Mouse (Mus musculus) adrenal gland, adult 8-10 months (tissue): ENCODE data around the gene Zfp955a. TPM values are rescaled to one million over a fixed set of nuclear protein-coding genes. Genes with fewer than 3 reads are reported as not detected.
"Not testable (repeated sequence)": the region's sequence is repeated elsewhere in the genome, so short reads cannot be mapped to it uniquely, and the experiment has no call there.

Source experiments
- DNase-seq: peaks from one replicate; pipeline ENCODE4 v3.0.0; 2022
- total RNA-seq, 4 experiments: library from RNA; stranded (reverse); gene quantifications; 2 replicates each; pipeline ENCODE4 v1.2.4; 2022

Gene Zfp955a
- 10 to 100 TPM in 2 of 4 experiments, 1 to 10 TPM in 2; 7.9 to 11.3 (median 9.6) TPM for total RNA-seq

GRCm38 (mm10) chr17:33254530-33255318 is at the start of gene Zfp955a:
Zfp955a (minus strand) TSS chr17:33255145.
- DNase-seq: not testable (repeated sequence)

- DNase-seq: not testable (repeated sequence)
Measured at GRCm38 (mm10) chr17:33289876-33290149, 34.9 kb upstream of the Zfp955a start.

GRCm38 (mm10) chr17:33289039-33289875 is 34.3 kb upstream of the Zfp955a start, which contains the start of gene Zfp955b:
Zfp955b (plus strand) TSS chr17:33289544.
- not testable (repeated sequence) for DNase-seq

- no peak for DNase-seq
Measured at GRCm38 (mm10) chr17:33268907-33269306, 14.0 kb upstream of the Zfp955a start.

GRCm38 (mm10) chr17:33264376-33264775 is 9.4 kb upstream of the Zfp955a start, which contains the start of gene Olfr63:
Olfr63 (plus strand) TSS chr17:33264676.
- no peak for DNase-seq

GRCm38 (mm10) chr17:33255319-33255657 is 343 bp upstream of the Zfp955a start:
- not testable (repeated sequence) for DNase-seq

- DNase-seq: not testable (repeated sequence)
Measured at GRCm38 (mm10) chr17:33236646-33237045, 18.3 kb downstream of the Zfp955a start.

GRCm38 (mm10) chr17:33221590-33221989 is 33.4 kb downstream of the Zfp955a start, which contains the start of gene Olfr1564:
Olfr1564 (minus strand) TSS chr17:33221690.
- DNase-seq: no peak

- not testable (repeated sequence) for DNase-seq
Measured at GRCm38 (mm10) chr17:33191002-33191401, 63.9 kb downstream of the Zfp955a start, which contains the start of gene Olfr239. Olfr239 (plus strand) TSS chr17:33191302.

Other genes with a start within 250 kb of the Zfp955a start
- gene Zfp763, start 221.7 kb downstream of the Zfp955a start, total RNA-seq: 10 to 100 TPM in 2 of 4 experiments, 1 to 10 TPM in 2; 8.8 to 13.5 (median 10.1) TPM
- gene 4921501E09Rik, start 187.1 kb downstream of the Zfp955a start, total RNA-seq: not detected
- gene Zfp563, start 165.8 kb downstream of the Zfp955a start, total RNA-seq: 10 to 100 TPM in 3 of 4 experiments, 1 to 10 TPM in 1; 8.9 to 15.0 (median 11.4) TPM
- not detected for gene Morc2b, start 115.5 kb downstream of the Zfp955a start, total RNA-seq
- gene Olfr55, start 86.7 kb downstream of the Zfp955a start, total RNA-seq: not detected
- gene Olfr239, start 63.8 kb downstream of the Zfp955a start, total RNA-seq: not detected
- under 1 TPM in 3 of 4 experiments, not detected in 1; 0.05 to 0.17 (median 0.12) TPM for gene Olfr1564, start 33.5 kb downstream of the Zfp955a start, total RNA-seq
- not detected for gene Olfr63, start 9.5 kb upstream of the Zfp955a start, total RNA-seq
- 10 to 100 TPM; 11.7 to 14.2 (median 13.0) TPM for gene Zfp955b, start 34.4 kb upstream of the Zfp955a start, total RNA-seq
- 10 to 100 TPM in 2 of 4 experiments, 1 to 10 TPM in 2; 8.2 to 11.2 (median 10.5) TPM for gene Zfp81, start 103.7 kb upstream of the Zfp955a start, total RNA-seq
- gene Zfp101, start 139.5 kb upstream of the Zfp955a start, total RNA-seq: 1 to 10 TPM; 6.6 to 9.7 (median 8.0) TPM
- not detected for gene Actl9, start 177.8 kb upstream of the Zfp955a start, total RNA-seq